Mouse (Mus musculus) spleen, adult 2 months (tissue): ENCODE results near the gene Scn4a. TPM values are rescaled to one million over a fixed set of nuclear protein-coding genes. Genes with fewer than 3 reads are reported as not detected.

Experiments used
- DNase-seq, 2 experiments: peaks; one replicate each; pipeline versions ENCODE4 v3.0.0 to v3.0.0-alpha.2; 2012 to 2021; ENCODE audit warnings: low spot score in 2 of 2, low read depth in 1 of 2
- H3K27ac ChIP-seq: fragments of 200-500 bp; 2 replicates; pipeline ENCODE4 v1.5.1; 2012; ENCODE audit warnings: low read length, inconsistent platforms; ENCODE audit not compliant: insufficient read depth
- H3K27me3 ChIP-seq: fragments of 200-500 bp; 2 replicates; pipeline ENCODE4 v1.6.1; 2012; ENCODE audit warnings: mild to moderate bottlenecking, moderate library complexity, low read length, inconsistent platforms; ENCODE audit not compliant: control insufficient read depth, insufficient read depth
- H3K36me3 ChIP-seq: fragments of 200-500 bp; 2 replicates; pipeline ENCODE4 v1.6.1; 2012; ENCODE audit warnings: mild to moderate bottlenecking, low read length, inconsistent platforms; ENCODE audit not compliant: control insufficient read depth, insufficient read depth
- H3K4me1 ChIP-seq: fragments of 200-500 bp; 2 replicates; pipeline ENCODE4 v1.6.1; 2011; ENCODE audit warnings: inconsistent platforms; ENCODE audit not compliant: control insufficient read depth, insufficient read depth, insufficient read length
- H3K4me3 ChIP-seq: fragments of 200-500 bp; 2 replicates; pipeline ENCODE4 v1.5.1; 2011; ENCODE audit warnings: mild to moderate bottlenecking, inconsistent platforms; ENCODE audit not compliant: insufficient read depth, insufficient read length; ENCODE audit errors: extremely low read depth
- CTCF ChIP-seq: fragments of 200-500 bp; IDR thresholded peaks from 2 replicates; pipeline ENCODE4 v1.5.1; 2011; ENCODE audit warnings: mild to moderate bottlenecking, inconsistent platforms; ENCODE audit not compliant: insufficient read depth, insufficient read length, insufficient replicate concordance; ENCODE audit errors: extremely low read depth
- POLR2A ChIP-seq: fragments of 200-500 bp; IDR thresholded peaks from 2 replicates; pipeline ENCODE4 v1.6.1; 2011; ENCODE audit warnings: low read depth, low read length, inconsistent platforms
- WGBS: fragments of 180-500 bp; shearing (Covaris S2); methylation state at CpG from one replicate; pipeline ENCODE4 v1.1.7; 2018; 5-methylcytosine and 5-hydroxymethylcytosine counted together
- polyA plus RNA-seq: library from polyadenylated mRNA; depleted of rRNA; stranded (reverse); fragments of >200 nt; gene quantifications from 2 replicates; pipeline ENCODE4 v1.2.3, GENCODE M21; 2012

Scn4a gene
- polyA plus RNA-seq, 1 experiment, result 6.1 TPM

DNA sequence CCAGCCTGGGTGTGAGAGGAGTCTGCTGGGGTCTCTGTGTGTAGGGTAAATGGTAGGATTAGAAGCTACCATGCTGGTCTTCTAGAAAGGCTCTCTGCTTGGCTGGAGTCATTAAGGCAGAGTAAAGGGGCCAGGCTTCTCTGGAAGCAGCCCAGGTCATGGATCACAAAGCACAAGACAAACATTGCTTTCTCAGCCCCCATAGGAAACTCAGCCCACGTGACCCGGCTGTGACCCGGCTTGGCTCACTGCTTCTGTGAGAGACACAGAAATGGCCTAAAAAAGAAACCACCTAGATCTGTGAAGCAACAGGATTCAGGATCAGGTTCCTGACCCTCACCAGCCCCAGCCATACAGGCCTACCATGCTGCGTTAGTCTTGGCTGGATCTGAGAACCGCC lies 28.2 kb downstream of the Scn4a start:
- Histone ChIP-seq H3K4me1 (peaks cover 22% of the 10 kb centered on the region; the same call in 1 of the 2 replicates), H3K27me3 (no peaks in the 10 kb centered on the region), H3K27ac (peak overlapping the region; percentile 94), H3K36me3 (no peaks in the 10 kb centered on the region), H3K4me3 (peak overlapping the region; percentile 17; the same call in 1 of the 2 replicates)
- TF ChIP-seq POLR2A (no peak), CTCF (no peak)
- WGBS, result 46% methylated on average over 5 of the region's 5 CpGs
- peak; percentile 78 to 89 for DNase-seq

DNA sequence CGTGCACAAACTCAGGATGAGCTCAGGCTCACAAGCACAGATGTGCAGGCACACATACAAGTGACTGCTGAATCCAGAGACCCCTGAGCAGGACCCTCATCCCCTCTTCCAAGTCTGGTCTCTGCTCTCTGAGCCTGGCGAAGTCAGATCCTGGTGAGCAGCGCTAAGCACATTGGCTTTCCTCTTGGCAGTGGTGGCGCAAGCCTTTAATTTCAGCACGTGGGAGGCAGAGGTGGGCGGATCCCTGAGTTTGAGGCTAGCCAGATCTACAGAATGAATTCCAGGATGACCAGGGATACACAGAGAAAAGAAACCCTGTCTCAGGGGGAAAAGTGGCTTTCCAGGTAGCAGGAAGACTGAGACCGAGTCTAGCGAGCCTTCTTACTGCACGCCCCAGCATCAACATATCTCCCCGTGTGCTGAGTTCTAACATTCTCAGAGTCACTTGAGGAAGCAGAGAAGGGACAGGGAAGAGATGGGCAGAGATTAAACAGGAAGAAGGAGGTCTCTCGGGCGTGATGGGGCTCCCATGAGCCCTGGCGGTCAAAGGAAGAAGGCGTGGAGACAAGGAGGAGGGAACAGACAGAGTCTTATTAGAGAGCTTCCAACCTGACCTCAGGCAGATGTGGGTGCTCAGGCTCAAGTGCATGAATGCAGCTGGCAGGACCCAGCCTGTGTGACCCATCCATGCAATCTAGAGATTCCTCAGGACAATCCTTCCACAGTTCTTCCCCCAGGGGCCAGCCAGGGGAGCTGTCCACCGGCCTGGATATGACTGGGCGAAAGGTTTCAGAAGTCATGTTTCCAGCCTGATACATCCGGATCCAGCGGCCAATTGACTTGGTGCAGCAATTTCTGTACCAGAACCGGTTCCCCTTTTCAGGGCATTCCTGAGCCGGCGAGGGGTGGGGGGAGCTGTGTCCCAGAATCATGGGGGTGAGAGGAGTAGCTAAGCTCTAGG lies 34.4 kb downstream of the Scn4a start:
- WGBS, result 38% methylated on average over 21 of the region's 21 CpGs
- peak in 1 of 2 experiments; percentile 61 for DNase-seq
- Histone ChIP-seq H3K36me3 (no peaks in the 10 kb centered on the region), H3K27ac (peak overlapping the region; percentile 87), H3K4me3 (peak overlapping the region; percentile 31; the same call in 1 of the 2 replicates), H3K27me3 (no peaks in the 10 kb centered on the region), H3K4me1 (peaks cover 42% of the 10 kb centered on the region; the same call in 1 of the 2 replicates)
- TF ChIP-seq CTCF, result no peak
- TF ChIP-seq POLR2A, result peak; percentile 39; the same call in 1 of the 2 replicates

DNA sequence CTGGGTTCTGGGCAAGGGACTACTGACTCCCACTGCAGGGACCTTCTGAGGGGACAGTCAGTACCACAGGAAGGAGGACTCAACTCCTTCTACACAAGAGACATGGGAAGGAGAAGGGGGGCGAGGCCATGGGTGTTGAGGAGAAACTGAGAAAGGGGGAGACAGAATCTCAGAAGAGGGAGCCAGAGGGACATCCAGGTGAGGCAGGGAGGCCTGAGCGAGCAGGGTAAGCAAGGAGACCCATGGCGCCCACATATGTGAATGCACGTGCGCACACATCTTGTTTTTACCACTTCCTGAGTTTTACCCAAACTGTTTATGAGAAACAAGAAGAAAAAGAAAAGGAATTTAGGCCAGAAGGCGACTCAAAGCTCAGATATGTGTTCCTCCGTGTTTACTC lies 35.3 kb downstream of the Scn4a start:
- Histone ChIP-seq H3K27me3 (no peaks in the 10 kb centered on the region), H3K27ac (peak overlapping the region; percentile 87), H3K4me1 (peaks cover 40% of the 10 kb centered on the region; the same call in 1 of the 2 replicates), H3K36me3 (peaks cover 6% of the 10 kb centered on the region), H3K4me3 (no peak overlapping the region)
- DNase-seq, result no peak
- WGBS, result 32% methylated on average over 7 of the region's 7 CpGs
- TF ChIP-seq POLR2A (no peak), CTCF (no peak)

DNA sequence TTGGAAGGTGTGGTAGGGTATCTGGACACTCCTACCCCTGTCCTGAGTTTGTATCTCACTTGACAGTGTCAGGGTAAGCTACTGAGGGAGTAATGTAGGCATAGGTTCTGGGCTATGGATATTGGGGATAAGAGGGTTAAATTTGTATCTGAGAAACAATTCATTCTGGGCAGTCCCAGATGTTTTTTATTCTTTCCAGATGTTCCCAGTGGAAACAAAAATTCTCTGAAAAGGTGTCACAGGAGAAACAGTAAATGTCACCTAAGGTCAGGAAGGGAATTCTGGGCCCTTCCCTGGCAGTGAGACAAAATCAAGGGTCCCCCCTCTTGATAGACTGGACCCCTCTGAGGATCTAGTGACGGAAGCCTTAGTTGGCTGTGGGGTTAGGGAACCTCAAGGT lies 36.7 kb downstream of the Scn4a start:
- WGBS, result 96% methylated on average over 1 of the region's 1 CpGs
- no peak for TF ChIP-seq POLR2A
- TF ChIP-seq CTCF, result no peak
- H3K36me3 ChIP-seq, result peaks cover 20% of the 10 kb centered on the region
- H3K27ac ChIP-seq, result peak overlapping the region; percentile 87
- no peaks in the 10 kb centered on the region for H3K27me3 ChIP-seq
- no peak overlapping the region for H3K4me3 ChIP-seq
- peaks cover 40% of the 10 kb centered on the region; the same call in 1 of the 2 replicates for H3K4me1 ChIP-seq
- no peak for DNase-seq

DNA sequence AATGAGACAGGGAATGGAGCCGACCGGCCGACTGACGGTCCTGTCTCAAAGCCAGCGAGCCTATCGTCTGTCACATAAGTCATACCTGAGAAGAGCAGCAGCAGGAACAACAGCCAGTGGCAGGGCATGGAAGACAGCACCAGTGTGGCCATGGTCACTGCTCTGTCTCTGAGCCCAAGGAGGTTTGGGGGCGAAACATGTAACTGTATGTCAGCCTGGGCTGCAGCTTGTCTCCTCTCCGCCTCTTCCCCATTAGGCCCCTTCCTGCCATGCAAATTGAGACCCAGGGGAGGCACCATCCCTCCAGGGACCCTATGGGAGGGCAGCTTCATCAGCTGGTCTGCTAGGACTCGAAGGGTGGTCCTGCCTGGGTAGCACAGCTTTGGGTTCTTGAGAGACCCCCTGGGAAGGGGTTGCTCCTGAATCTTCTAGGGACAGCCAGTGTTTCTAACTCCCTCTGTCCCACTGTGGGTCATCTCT lies 38.7 kb downstream of the Scn4a start, which contains the start of gene Cd79b:
TSS of gene Cd79b (minus strand) at position 430 of the 480 bp plus-strand sequence.
- TF ChIP-seq CTCF (no peak), POLR2A (peak; percentile 98)
- Histone ChIP-seq H3K36me3 (peaks cover 28% of the 10 kb centered on the region), H3K4me3 (peak within 1 kb of the TSS; percentile 77), H3K27me3 (no peaks in the 10 kb centered on the region), H3K27ac (peak within 1 kb of the TSS; percentile 95), H3K4me1 (peaks cover 33% of the 10 kb centered on the region; the same call in 1 of the 2 replicates)
- WGBS, result 17% methylated on average over 9 of the region's 9 CpGs
- DNase-seq, result peak; percentile 66 to 90

DNA sequence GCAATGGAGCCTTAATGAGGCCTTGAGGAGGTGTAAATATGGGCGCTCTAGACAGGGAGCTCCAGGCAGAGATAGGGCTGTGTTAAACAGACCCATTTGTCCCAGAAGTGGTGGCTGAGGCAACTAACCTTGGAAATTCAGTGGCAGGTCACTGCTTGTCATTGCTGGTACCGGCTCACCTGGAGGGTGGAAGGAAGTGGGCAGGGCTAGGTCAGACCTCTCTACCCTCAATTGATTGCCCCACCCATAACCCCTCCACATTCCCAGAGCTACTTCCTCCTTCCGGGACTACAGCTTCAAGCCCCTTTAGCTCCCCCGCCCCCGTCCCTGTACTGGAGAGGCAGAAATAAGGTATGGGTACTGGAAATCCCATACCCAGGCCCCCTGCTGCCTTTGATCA lies 39.6 kb downstream of the Scn4a start:
- peak in 1 of 2 experiments; percentile 76 for DNase-seq
- Histone ChIP-seq H3K4me3 (peak overlapping the region; percentile 77), H3K4me1 (peaks cover 24% of the 10 kb centered on the region; the same call in 1 of the 2 replicates), H3K27ac (peak overlapping the region; percentile 95), H3K36me3 (peaks cover 28% of the 10 kb centered on the region), H3K27me3 (no peaks in the 10 kb centered on the region)
- WGBS, result 20% methylated on average over 5 of the region's 5 CpGs
- peak; percentile 69 for TF ChIP-seq POLR2A
- no peak for TF ChIP-seq CTCF
